Mouse (Mus musculus) urinary bladder, postnatal 25 days (tissue): Measurements from ENCODE around the gene Tns4.
A peak's percentile ranks its signal among the peaks of the same experiment; 100 is the strongest.

ENCODE experiments used
- DNase-seq: peaks from one replicate; pipeline ENCODE4 v3.0.0; 2022; ENCODE audit warnings: low spot score

The Tns4 gene

GRCm38 (mm10) chr11:99091666-99092065 is 2.6 kb upstream of the Tns4 start:
- DNase-seq = no peak

DNA sequence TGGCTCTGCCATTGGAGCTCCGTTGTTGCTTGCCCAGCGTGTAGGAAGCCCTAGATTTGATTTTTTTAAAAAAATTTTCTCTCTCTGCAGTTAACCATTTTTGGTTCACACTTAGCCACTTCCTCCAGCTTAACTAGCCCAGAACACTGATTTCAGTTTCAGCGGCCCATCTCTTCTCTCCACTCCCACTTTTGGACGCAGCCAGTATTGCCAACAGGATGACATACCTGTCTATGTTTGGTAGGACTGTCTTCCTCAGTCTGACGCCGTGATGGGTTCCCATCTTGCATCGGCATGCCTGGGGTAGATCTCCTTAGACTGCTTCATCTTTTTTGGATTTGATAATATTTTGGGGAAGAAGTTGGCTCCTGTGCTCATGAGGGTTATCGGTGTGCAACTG is 1.3 kb upstream of the Tns4 start:
- DNase-seq = no peak

GRCm38 (mm10) chr11:99088486-99088885 is 620 bp downstream of the Tns4 start:
- DNase-seq = no peak

DNA sequence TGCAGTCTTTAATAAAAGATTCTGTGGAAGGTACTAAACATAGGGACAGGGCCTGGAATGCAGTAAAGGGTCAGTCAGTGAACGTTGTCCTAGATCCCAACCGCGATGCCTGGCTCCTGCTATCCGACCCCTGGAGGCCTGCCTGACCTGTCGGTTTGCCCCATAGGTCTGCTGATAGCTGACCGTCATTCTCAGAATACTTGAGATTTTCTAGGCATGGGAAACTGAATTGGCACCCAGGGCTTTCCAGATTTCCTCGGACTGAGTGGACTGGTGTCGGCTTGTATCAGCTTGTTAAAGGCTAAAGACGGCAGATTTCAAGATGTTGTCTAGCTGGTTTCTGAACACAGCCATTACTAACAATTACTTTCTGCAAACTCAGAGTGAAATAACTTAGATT is 4.7 kb downstream of the Tns4 start:
- DNase-seq = no peak

- no peak for DNase-seq
Measured at GRCm38 (mm10) chr11:99083516-99083915, 5.6 kb downstream of the Tns4 start.

DNA sequence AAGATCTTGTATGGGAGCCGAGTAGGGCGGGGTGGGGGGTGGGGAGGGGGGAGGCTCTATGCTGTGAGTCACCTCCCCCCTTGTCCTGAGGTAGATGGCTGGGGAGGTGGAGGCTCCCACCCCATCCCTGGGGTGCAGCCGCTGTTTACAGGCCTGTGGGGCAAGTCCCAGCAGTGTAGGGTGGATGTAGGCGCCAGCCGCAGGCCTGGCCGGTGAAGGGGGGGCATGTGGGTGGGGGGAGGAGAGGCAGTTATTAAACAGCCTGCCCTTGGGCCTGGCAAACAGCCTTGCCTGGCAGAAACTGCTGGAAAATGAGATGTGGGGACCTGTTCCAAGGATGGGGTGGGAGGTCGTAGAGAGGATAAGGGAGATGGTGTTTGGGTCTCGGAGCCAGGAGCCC is 7.0 kb downstream of the Tns4 start:
- DNase-seq = no peak

DNA sequence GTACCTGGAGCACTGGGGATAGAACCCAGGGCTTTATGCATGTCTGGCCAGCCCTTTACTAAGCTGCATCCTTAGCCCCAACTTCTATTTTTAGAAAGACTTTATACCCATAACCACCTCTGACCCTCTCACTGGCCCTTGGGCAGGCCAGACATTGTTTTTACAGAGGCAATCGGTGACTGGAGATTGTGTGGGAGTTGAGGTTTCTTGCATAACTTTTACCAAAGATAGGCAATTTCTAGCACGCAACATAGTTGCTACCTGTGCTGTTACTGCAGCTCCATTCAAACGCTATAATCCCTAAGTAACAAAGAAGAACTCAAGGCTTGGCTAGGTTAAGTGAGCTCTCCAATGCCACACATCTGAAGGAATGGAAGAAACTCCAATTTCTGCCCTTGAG is 7.5 kb downstream of the Tns4 start:
- no peak for DNase-seq

GRCm38 (mm10) chr11:99080902-99081543 is 8.1 kb downstream of the Tns4 start:
- DNase-seq = no peak

DNA sequence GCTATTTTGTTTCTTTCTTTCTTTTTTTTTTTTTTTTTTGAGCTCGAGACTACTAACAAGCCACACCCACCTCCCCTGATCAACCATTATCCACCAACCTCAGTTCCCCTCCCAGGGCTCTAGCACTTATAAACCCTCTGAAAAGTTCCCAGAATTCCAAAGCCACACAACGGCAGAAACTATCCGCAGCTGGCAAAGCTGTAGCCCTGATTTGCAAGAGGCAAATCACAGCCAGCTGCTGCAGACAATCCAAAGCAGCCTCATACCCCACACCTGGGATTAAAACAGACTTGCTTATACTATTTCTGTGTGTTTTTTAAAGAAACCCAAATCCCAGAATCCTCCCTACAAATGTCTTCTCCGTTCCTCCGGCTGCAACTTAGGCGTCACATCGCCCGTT is 11.2 kb downstream of the Tns4 start:
- no peak for DNase-seq

GRCm38 (mm10) chr11:99076744-99077319 is 12.3 kb downstream of the Tns4 start:
- DNase-seq = no peak

DNA sequence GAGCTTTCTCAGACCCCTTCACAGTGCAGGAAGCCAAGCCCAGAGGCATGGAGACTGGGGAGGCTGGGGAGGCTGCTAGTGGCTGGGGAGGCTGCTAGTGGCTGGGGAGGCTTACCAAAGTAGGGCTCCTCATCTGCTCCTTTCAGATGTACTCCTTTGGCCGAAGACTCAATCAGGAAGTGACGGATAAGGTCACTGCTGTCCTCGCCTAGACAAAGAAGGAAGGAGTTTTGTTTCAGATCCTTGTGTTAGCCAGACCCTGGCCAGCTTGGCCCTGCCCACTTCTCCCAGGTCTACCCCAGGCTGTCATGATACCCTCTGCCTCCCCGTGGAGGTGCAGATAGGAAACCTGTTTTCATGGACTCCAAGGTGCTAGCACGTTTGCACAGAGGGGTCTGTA is 15.3 kb downstream of the Tns4 start:
- no peak for DNase-seq

GRCm38 (mm10) chr11:99071866-99072265 is 17.2 kb downstream of the Tns4 start:
- no peak for DNase-seq

DNA sequence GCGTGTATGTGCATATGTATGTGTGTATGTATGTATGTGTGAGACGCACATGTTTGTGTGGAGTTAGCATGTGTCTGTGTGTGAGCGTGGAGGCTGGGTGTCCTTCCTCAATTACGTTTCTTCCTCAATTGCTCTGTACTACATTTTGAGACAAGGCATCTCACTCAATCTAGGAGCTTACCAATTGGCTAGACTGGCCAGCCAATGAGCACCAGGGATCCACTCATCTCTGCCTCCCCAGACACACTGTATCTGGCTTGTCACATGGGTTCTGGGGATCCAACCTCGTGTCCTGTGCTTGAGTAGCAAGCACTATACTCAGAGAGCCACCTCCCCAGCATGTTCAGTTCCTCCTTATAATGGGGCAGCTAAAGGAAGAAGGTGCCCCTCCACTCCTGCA is 20.7 kb downstream of the Tns4 start:
- DNase-seq = no peak

GRCm38 (mm10) chr11:99067591-99067990 is 21.5 kb downstream of the Tns4 start:
- no peak for DNase-seq

GRCm38 (mm10) chr11:99065979-99066378 is 23.1 kb downstream of the Tns4 start:
- peak; percentile 69 for DNase-seq

DNA sequence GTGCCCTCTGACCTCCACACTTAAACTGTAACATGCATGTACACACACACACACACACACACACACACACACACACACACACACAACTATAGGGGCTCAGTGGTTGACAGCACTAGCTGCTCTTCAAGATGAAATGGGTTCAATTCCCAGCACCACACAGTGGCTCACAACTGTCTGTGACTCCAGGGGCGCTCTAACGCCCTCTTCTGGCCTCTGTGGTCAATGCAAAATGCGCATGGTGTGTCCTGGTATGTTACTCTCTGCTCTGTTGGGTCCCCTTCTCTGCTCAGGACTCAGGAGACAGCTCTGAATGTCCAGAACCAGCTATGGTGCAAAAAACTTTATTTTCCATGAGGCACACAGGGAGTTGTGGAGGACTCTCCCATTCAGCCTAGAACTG is 23.8 kb downstream of the Tns4 start:
- DNase-seq = no peak

DNA sequence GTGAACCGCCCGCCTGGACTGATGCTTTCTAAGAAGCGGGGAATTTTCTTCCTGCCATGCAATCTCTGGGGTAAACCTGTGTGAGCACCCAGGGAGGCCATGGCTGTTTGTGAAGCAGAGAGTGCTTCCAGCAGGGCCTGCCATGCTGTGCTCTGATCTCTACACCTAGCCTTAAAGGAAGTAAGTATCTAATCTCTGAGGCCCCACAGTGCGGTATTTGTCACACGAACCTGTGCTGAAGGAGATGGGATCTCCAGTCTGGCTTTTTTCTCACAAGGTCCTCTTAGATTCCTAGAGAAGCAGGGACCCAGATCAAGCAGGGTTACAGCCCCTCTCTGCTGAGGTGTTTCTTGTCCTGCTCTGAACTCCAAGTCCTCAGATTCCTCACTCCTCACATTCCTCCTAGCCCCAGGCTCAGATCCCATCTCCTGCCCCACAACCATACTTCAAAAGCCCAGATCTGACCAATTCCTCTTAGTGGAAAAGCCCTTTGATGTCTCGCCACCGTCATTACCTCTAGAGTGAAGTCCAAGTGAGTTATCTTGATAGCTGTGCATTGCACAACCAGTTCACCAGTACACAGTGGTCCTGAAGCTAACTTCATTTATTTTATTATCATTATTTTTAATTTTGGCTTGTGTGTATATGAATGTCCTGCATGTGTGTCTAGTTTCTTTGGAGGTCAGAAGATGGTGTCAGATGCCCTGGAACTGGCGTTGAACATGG is 25.5 kb downstream of the Tns4 start:
- no peak for DNase-seq

DNA sequence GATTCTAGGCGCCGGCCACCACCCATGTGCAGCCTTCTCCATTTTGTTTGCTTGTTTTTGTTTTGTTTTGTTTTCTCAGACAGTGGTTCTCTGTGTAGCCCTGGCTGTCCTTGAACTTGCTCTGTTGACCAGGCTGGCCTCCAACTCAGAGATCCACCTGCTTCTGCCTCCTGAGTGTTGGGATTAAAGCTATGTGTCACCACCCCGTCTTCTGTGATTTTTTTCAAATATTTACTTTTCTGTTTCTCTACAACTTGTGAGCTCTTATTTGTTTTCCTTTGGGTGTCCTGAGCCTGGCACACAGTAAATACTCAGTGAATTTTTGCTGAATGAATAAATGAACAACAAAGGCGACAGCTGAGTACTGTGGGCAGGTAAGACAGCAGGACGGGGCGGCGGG is 26.4 kb downstream of the Tns4 start:
- no peak for DNase-seq

- no peak for DNase-seq
Measured at GRCm38 (mm10) chr11:99060435-99060834, 28.7 kb downstream of the Tns4 start.

DNA sequence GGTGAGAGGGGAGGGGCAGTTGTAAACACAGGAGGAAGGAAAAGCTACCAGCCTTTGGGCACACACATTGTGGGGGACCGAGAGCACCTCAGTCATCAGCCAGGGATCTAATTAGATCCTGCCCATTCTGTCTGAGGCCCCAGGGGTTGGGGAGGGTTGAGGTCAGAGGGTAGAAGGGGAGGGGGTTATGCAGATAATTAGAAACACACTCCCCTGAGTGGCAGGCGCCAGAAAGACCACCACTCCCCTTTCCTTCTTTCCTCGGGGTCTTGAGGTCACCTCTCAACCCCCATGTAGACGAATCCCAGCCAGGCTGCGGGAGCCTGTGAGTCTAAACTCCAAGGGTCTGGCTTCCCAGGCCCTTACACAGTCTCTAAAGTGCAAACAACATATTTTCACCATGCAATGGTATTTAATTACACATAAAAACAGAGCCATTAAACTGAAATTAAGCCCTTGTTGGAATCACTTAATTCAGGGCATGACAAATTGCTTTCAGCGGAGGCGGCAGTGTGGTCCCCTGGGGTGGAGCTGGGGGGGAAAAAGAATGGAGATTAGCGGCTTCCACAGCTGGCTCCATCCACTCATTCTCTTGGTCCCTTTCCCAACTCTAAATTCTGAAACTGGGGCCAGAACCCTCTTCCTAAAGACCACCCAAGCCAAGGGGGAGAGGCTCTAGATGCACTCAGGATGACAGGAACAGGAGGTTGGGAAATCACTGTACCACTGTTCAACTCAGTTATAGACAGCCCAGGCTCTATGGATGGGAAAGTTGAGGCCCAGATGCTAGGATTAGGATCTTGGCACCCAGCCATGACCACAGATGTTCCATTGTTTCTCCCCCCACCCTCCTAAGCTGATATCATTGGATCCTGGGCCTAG is 33.3 kb downstream of the Tns4 start:
- DNase-seq = no peak

DNA sequence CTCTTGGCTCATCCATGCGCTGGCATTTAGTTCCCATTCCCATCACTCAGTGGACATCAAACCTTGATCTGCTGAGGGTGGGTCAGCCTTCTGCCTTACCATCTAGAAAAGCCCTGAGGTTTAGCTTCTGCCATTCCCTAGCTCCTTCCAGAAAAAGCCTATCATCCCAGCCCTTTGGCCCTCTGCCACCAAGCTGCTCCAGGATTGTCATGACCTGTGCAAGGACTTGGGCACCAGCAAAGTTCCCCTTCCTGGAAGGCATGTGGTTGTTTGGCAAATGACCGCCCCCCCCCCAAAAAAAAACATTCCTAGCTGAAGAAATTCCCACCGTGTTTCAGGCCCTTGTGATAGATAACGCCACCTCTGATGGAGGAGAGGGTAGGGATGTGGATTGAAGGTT is 34.0 kb downstream of the Tns4 start:
- no peak for DNase-seq

DNA sequence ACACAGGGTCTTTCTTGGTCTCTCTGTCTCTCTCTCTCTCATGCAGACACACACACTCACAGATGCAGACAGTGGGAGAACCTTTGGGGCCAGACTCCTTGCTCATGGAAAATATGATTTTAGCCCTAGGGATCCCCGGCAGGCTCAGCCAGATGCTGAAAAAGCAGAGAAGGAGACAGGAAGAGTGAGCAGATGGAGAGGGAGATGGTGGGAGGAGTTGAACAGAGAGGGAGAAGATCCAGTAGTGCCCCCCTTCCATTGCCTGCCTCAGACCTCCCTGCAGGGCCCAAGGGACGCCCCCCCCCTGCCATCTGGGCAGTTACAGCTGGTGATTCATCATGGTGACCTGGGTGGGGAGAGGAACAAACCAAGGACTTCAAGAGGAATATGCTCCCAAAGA is 41.5 kb downstream of the Tns4 start:
- DNase-seq = no peak

GRCm38 (mm10) chr11:99047120-99047519 is 42.0 kb downstream of the Tns4 start:
- DNase-seq = peak; percentile 56
